Mouse (Mus musculus) megakaryocyte, adult 5-6 weeks (primary cell): Measurements from ENCODE around the gene Rnf227. TPM values are rescaled to one million over a fixed set of nuclear protein-coding genes. Genes with fewer than 3 reads are reported as not detected.

Experiments used
- ATAC-seq: 2 replicates; pipeline ENCODE4 v1.8.0; 2016; ENCODE audit warnings: mild to moderate bottlenecking, inconsistent platforms; ENCODE audit not compliant: poor library complexity, severe bottlenecking
- total RNA-seq, 2 experiments: library from RNA; stranded (forward) in 1 of 2; stranded (reverse) in 1 of 2; fragments of 153-499, 151-499 nt in 1 of 2; fragments of 221-1000, 200-1000 nt in 1 of 2; gene quantifications; 2 replicates each; pipeline versions ENCODE4 v1.2.3 to v1.2.4; 2015 to 2017

The Rnf227 gene
- total RNA-seq, 2 experiments from 2014 or later, result 8.1 to 8.7 TPM

- no peak for ATAC-seq
These were observed 11.7 kb upstream of the Rnf227 start for GRCm38 (mm10) chr11:69328517-69328916.

GRCm38 (mm10) chr11:69331152-69331551 is 9.1 kb upstream of the Rnf227 start:
- no peak for ATAC-seq

- peak; percentile 47; the same call in 1 of the 2 replicates for ATAC-seq
These were observed 8.3 kb upstream of the Rnf227 start for GRCm38 (mm10) chr11:69331929-69332405.

GRCm38 (mm10) chr11:69332713-69333253 is 7.5 kb upstream of the Rnf227 start:
- ATAC-seq, result no peak

- ATAC-seq, result no peak
These were observed 6.3 kb upstream of the Rnf227 start for GRCm38 (mm10) chr11:69333922-69334321.

GRCm38 (mm10) chr11:69334796-69335195 is 5.5 kb upstream of the Rnf227 start:
- ATAC-seq, result no peak

- no peak for ATAC-seq
These were observed 6.2 kb downstream of the Rnf227 start for GRCm38 (mm10) chr11:69346441-69346840.

GRCm38 (mm10) chr11:69356544-69356943 is 16.3 kb downstream of the Rnf227 start:
- no peak for ATAC-seq

GRCm38 (mm10) chr11:69357690-69358089 is 17.4 kb downstream of the Rnf227 start:
- ATAC-seq, result no peak

- no peak for ATAC-seq
These were observed 21.8 kb downstream of the Rnf227 start for GRCm38 (mm10) chr11:69362021-69362420.

GRCm38 (mm10) chr11:69362479-69362878 is 22.2 kb downstream of the Rnf227 start:
- ATAC-seq, result no peak

- no peak for ATAC-seq
These were observed 24.1 kb downstream of the Rnf227 start for GRCm38 (mm10) chr11:69364376-69364775.

GRCm38 (mm10) chr11:69364910-69365309 is 24.6 kb downstream of the Rnf227 start:
- ATAC-seq, result no peak

GRCm38 (mm10) chr11:69365722-69366121 is 25.5 kb downstream of the Rnf227 start:
- ATAC-seq, result no peak

- ATAC-seq, result peak; percentile 78
These were observed 26.0 kb downstream of the Rnf227 start for GRCm38 (mm10) chr11:69366157-69366854.

GRCm38 (mm10) chr11:69366855-69367615 is 26.8 kb downstream of the Rnf227 start:
- no peak for ATAC-seq

- ATAC-seq, result no peak
These were observed 27.5 kb downstream of the Rnf227 start for GRCm38 (mm10) chr11:69367616-69368355.

GRCm38 (mm10) chr11:69368356-69369214 is 28.3 kb downstream of the Rnf227 start:
- ATAC-seq, result no peak

- ATAC-seq, result no peak
These were observed 29.1 kb downstream of the Rnf227 start, which contains the start of gene Chd3 for GRCm38 (mm10) chr11:69369215-69369989. Chd3 (minus strand) TSS chr11:69369406.
